Mouse (Mus musculus): ENCODE measurements around the gene Casp6. TPM values are rescaled to one million over a fixed set of nuclear protein-coding genes. Genes with fewer than 3 reads are reported as not detected.

The Casp6 gene
- total RNA-seq, 2 experiments from 2014 or later = 8.3 to 9.9 TPM

DNA sequence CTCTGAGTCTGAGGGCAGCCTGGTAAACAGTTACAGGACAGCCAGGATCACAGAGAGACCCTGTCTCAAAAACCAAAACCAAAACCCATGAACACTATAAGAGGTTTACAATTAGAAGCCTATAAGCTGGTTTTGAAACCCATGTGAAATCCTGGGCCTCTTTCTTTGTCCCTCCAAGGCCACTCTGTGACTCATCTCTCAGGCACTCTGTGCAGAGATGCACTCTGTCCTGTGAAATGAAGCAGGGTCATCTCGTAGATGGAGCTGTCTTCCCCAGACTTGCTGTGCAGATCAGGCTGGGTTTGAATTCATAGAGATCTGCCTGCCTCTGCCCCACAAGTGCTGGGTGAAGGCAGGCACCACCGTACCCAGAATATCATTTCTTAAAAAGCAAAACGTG, 16.2 kb downstream of the Casp6 start:
- no peak for DNase-seq
- intact Hi-C loops (cut with DNase I) = loop anchor here (5.0 kb wide), 1 partner anchor 165 kb away; no protein-coding TSS in a partner anchor

DNA sequence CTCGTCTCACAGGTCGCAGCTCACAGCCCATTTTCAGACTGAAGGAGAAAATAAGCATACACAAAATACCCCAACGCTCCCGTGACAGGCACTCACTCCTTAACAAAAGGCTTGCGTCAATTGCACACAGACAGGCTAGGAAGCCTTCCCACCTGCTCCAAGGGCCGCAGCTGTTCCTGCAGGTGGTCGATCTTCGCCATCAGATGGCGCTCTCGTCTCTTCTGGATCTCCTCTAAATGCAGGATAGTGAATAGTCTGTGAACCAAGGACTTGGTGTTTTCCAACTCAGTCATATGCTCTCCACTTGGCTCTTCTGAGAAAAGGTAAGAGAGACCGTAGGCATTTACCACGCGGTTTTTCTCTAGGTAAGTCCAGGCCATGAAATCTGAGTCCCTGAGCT, 17.2 kb downstream of the Casp6 start:
- intact Hi-C loops (cut with DNase I) = loop anchor here (5.0 kb wide), 1 partner anchor 164 kb away; no protein-coding TSS in a partner anchor
- peak; percentile 75 for DNase-seq

DNA sequence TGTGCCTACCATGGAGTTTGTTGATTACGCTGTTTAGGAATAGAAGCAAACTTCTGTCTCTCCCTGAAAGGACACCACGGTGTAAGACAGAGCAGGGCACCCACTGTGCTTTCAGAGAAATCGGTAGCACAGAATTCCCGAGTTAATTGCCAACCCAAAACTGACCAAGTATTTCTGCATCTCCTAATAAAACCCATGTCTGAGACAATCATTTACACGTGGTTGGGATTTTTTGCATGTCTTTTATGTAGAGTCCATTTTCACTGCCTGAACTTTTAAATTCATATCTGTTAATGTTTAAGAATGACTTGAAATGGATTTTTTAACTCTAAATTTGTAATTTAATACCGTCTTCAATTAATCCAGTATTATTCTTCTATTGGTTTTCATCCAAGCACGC, 22.4 kb downstream of the Casp6 start:
- DNase-seq = no peak

DNA sequence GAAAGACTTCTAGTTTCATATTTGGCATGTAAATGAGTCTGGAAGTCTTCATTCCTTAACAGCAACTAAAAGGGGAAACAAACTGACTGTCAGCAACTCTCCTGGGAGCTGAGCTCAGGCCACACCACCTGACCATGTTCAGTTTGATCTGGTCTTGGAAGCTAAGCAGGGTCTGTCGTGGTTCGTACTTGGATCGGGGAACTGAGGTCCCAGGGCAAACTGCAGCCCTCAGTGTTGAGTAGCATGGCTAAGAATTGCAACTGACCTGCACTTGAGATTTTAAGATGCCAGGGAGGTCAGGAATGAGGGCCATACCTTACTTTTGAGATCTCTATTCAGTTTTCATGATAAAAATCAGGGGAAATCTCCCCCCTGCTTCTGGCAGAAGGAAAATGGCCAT, 24.6 kb downstream of the Casp6 start:
- DNase-seq = no peak

More for the DNA sequence above, 22.4 kb downstream of the Casp6 start:
- intact Hi-C loops (cut with DNase I) = no loop called here

DNA sequence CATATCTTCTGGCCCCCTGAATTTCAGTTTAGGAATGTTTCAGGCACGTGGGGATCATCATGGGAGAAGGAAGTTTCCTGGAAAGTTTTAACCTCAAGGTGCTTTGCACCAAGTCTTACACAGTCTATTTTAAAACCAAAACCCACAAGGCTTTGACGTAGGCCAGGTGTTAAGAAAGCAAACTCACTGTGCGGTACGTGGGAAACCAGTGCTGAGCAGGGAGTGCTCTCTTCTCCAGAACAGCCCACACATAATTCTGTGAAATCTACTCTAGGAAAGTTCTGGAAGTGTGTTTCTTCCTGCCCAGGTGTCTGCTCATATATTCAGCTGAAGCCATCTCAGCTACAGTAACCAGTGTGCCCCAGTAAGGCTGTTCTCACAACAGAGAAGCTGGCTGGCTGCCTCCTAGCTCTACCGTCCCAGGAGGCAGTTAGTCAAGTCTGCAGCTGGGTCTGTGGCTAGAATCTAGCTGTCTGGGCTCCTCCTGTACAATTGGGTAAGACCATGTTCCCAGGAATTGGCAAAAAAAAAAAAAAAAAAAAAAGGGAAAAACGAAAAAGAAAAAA, 29.1 kb downstream of the Casp6 start:
- no peak for DNase-seq
- intact Hi-C loops (cut with DNase I) = no loop called here

More for the DNA sequence above, 24.6 kb downstream of the Casp6 start:
- intact Hi-C loops (cut with DNase I) = no loop called here

DNA sequence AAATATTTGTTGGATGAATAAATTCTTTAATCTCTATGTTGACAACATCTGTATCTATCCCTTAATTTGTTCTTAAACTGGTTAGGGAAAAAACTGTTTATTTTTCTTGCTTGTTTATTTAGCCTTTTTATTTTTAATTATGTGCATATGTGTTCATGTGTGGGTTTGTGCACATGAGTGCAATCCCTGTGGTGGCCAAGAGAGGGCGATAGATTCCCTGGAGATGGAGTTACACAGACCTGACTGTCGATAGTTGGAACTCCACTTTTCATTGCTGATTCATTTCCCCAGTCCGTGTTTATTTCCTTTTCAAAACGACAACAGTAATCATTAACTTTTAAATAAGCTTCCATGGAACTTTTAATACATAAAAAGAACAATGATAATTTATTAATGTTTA, 31.2 kb downstream of the Casp6 start:
- intact Hi-C loops (cut with DNase I) = no loop called here
- DNase-seq = peak; percentile 12

DNA sequence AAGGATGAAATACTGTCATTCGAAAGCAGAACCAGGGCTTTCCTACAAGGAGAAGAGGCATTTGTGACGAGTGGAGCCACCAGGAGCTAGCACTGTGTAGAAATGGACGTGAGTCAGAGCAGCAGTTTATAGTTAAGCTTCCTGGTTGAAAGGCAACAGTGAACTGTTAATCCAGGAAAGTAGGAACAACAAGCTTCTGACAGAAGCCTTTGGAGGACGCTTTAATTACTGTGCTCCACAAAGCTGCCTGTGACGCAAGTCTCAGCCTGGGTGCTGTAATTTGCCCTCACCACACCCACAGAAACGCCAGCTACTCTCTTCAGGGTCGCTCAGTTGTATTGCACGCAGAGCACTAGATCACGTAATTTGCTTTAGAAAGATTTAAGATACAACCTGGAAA, 35.3 kb downstream of the Casp6 start:
- DNase-seq = no peak
- intact Hi-C loops (cut with DNase I) = no loop called here

DNA sequence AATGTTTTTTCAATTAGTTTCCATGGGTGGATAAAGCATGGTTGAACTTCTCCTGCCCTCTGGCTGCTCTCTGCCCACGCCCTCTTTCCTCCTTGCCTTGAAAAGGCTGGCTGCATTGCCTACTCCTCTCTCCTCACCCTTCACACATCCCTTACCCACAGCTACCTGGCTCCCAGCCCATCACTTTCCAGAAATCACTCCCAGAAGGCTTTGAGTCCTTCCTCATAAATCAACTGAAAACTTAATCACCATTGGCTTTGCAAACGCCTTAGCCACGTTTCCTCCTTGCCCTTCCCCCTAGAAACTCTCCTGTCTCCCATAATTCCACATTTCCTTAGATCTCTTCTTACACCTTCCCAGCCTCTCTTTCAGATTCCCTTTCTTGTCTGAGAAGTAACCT, 36.6 kb downstream of the Casp6 start:
- intact Hi-C loops (cut with DNase I) = no loop called here
- no peak for DNase-seq

DNA sequence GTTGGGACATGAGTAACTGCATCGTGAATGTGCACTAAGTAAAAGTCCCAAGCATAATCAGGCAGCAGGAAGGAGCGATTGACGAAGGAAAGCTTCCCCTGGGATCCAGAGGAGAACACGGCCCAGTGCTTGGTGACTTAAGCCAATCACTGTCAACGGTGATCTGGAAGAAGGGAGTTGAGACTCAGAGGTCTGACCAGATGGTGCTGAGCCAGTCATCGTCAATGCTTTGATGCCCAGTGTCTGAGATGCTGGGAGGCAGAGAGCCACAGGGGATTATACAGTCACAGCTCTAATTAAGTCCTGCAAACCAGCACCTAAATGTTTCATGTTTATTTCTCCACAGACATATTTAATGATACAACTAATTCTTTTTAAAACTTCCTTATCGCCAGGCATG, 37.8 kb downstream of the Casp6 start:
- no peak for DNase-seq
- intact Hi-C loops (cut with DNase I) = no loop called here

DNA sequence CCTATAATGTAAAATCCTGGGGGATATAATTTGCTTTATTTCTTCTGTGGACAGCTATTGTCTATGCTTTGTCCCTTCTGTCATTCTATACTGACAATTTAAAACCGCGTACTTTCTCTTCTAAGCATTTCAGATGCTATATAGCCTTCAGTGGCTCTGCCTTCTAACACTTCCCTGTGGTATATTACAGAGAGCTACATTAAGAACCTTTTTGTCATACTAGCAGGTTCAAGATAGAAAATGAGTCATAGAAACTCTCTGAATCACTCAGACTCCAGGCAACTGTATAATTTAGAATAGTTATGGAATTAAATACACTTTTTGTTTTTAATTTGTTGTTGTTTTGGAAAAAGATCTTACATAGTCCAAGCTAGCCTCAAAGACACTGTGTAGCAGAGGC, 39.6 kb downstream of the Casp6 start:
- DNase-seq = no peak
- intact Hi-C loops (cut with DNase I) = no loop called here

DNA sequence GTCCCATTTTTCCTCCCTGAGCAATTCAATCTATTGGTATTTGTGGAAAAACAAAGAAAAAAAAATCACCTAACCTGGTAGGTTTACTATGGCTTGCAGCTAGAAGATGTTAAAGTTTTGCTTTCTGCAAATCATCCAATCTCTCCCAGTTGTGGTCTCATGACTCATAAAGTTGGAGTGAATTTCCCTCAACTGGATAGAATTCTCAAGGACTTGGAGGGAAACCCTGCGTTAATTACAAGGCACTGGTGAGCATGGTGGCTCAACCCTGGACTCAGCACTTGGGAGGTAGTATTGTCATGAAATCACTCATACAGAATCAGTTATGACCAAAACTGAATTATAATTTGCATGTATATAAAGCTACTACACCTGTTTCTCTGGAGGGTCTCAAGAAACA, 40.1 kb downstream of the Casp6 start:
- DNase-seq = no peak
- intact Hi-C loops (cut with DNase I) = no loop called here

DNA sequence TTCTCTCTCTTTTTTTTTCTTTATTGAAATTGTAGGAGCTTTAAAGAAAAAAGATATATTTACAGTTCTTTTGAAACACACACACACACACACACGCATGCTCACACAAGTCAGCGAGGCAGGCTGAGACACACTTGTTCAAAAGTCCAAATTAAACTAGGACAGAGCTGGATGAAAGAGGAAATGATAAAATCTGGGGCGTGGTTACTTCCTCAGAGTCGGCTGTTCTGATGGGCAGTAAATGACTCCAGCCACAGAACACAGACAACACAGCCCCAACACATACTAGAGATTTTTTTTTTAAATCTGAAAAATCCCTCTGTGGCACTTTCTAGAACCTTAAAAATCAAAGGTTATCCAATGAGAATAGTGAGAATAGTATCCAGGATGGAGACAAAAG, 42.6 kb downstream of the Casp6 start:
- no peak for DNase-seq
- intact Hi-C loops (cut with DNase I) = no loop called here

DNA sequence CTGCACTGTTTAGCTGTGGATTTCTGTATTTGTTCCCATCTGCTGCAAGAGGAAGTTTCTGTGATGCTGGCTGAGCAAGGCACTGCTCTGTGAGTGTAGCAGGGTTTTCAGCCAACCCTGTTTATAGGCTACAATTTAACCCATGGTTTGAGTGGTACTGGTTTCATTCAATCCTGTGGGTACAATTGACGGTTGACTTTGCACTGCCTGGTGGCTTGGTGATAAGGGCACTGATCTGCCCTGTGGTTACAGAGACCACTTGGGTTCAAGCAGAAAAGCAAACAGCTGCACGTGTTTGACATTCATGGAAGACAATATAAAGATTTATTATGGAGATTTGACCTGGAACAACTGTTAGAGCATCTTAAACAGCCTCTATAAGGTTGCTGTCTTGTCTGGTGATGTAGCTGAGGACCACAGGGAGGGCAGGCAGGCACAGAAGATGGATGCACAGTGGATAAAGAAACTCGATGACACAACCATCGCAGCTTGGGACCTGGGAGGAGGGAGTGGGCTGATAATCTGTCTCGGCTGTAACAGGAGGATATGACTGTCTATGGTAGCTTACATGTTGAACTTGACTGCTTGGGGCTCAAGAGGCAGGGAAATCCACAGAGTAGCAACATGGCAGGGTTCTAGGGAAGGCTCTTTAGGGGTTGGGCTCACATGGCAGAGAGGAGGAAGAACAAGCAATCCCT, 45.1 kb downstream of the Casp6 start:
- intact Hi-C loops (cut with DNase I) = no loop called here
- no peak for DNase-seq

DNA sequence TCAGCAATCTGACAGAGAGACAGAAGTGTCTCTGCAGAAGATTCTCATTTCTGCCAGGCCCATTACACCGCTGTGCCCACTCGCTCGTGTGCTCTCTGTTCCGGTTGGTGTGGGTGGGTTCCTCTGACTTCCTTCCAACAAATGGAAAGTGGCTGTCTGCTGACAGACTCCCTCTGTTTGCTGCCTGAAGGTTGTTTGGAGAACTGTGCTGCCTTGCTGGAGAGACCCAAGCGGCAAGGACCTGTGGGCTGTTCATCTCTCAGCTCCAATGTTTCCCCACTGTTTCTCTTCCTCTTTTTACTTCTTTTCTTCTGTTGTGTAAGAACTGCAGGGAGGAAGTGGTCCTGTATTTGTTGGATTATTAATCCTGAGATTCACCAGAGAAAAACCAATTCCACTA, 47.1 kb downstream of the Casp6 start:
- DNase-seq = no peak
- intact Hi-C loops (cut with DNase I) = no loop called here

DNA sequence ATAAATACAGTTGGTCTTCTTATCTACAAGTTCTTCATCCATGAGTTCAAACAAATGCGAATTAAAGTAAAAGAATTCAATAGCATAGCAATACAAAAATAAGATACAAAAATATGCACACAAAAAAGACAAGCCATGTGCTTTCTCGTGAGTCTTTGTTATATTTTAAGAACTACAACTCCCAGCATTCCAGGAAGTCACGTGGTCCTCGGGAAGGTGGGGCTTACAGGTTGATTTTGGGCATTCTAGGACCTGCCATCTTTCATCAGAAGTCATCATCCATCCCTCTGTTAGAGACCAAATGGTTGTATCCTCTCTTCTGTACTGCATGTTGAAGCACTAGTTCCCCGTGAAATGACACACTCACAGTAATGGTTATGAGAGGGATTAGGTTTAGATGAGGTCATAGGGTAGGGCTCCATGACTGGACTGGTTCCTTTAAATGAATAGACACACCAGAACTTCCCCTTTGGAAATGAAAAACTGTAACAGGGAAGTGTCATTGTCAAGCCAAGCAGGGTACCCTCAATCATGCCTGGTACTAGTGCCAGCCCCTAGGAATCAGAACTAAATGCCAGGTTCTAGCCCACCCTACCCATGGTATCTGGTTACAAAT, 48.0 kb downstream of the Casp6 start:
- no peak for DNase-seq
- intact Hi-C loops (cut with DNase I) = no loop called here

DNA sequence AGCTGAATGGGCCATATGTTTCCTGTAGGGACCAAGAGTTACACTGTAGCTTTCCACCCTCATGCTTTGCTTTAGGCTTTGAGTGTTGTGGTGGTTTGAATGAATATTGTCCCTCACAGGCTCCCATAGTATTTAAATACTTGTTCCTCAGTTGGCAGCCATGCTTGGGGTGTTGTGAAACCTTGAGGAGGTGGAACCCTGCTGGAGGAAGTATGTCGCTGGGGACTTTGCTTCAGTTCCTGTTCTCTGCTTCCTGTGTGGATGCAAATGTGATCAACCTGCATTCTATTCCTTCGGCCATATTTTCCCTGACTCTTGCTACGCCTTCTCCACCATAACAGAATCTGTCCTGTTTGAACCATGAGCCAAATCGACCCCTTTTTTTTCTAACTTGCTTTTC, 52.1 kb downstream of the Casp6 start:
- intact Hi-C loops (cut with DNase I) = no loop called here
- DNase-seq = no peak

DNA sequence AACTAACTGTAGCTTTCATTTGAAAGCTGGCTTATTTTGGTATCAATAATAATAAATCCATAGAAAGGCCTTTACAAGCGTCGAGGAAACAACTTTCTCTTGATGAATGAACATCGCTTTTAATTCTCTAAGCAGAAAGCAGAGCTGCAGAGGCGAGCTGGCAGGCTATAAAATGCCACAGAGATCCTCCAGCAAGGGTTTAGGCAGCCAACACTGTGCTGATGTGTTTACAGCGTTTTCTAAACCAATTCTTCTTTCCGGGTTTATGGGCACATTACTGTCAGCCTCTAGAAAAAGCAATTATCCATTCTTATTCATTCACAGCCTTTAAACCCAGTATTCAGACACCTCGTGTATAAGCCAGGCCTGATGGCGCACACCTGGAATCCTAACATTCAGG, 61.3 kb downstream of the Casp6 start:
- DNase-seq = no peak
- intact Hi-C loops (cut with DNase I) = no loop called here

Other genes with a start within 250 kb of the Casp6 start
- gene Egf, start 146.1 kb upstream of the Casp6 start, total RNA-seq (2021) = 1 to 10 TPM; 2.3 to 3.0 TPM
- under 1 TPM in 1 of 2 experiments, not detected in 1; 0.20 TPM for gene Lrit3, start 97.4 kb upstream of the Casp6 start, total RNA-seq (2021)
- 1 to 10 TPM; 1.2 to 1.4 TPM for gene Rrh, start 78.8 kb upstream of the Casp6 start, total RNA-seq (2021)
- gene Gar1, start 70.0 kb upstream of the Casp6 start, total RNA-seq (2021) = 10 to 100 TPM; 48.5 to 49.7 TPM
- gene Cfi, start 65.5 kb upstream of the Casp6 start, total RNA-seq (2021) = not detected
- gene Pla2g12a, start 22.8 kb upstream of the Casp6 start, total RNA-seq (2021) = 10 to 100 TPM; 14.3 to 19.0 TPM
- gene Mcub, start 68.8 kb downstream of the Casp6 start, total RNA-seq (2021) = 1 to 10 TPM; 3.1 to 3.9 TPM
- 10 to 100 TPM; 72.2 to 84.2 TPM for gene Sec24b, start 160.1 kb downstream of the Casp6 start, total RNA-seq (2021)
- 10 to 100 TPM; 13.0 to 15.9 TPM for gene Col25a1, start 230.1 kb downstream of the Casp6 start, total RNA-seq (2021)